Mouse (Mus musculus) naive thymus-derived CD4-positive, alpha-beta T cell, adult 5 months (primary cell): ENCODE measurements around the gene 6430628N08Rik. TPM values are rescaled to one million over a fixed set of nuclear protein-coding genes. Genes with fewer than 3 reads are reported as not detected.

Experiments used
- polyA plus RNA-seq: library from polyadenylated mRNA; unstranded; fragments of 100-300 nt; shearing (Covaris generic); gene quantifications from one replicate; pipeline ENCODE4 v1.2.1, GENCODE M21; 2017

The 6430628N08Rik gene
- polyA plus RNA-seq: not detected

DNA sequence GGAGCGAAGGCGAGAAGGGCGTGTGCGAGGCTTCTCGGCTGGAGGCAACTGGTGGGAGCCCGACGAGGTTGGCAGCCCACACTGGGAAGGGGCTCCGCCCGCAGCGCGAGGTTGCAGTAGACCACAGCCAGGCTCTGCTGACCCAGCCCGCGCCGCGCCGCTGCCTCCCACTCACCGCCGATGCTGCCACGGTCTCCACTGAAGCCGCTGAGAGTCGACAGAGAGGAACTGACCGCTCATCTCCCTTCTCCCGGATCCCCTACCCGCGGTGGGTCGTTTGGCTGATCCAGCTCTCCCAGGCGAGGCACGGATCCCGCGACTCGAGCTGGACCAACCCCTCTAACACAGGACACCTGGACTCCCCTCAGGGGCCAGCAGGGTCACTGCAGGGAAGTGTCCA lies at the start of gene 6430628N08Rik:
Gene 6430628N08Rik (plus strand): TSS at position 113 of the 400 bp plus-strand sequence.

DNA sequence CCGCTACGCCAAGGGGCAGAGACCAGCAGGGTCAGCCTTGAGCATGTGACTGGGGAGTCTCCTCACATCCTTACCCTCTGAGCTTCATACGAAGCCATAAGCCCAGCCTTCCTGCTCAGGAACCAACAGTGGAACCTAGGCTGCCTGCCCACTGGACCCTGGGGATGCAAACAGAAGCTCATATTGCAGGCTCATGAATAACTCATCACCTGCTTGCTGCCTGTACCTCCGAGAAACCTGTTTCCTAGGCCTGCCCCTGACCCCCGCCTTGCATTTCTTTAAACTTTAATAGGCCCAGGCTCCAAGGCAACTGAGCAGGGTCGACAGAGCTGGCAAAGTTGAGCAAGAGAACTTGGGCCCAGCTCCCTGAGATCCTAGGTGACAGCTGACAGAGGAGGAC lies 6.4 kb upstream of the 6430628N08Rik start, which contains the start of gene Kncn:
Gene Kncn (plus strand): TSS at position 379 of the 400 bp plus-strand sequence.

DNA sequence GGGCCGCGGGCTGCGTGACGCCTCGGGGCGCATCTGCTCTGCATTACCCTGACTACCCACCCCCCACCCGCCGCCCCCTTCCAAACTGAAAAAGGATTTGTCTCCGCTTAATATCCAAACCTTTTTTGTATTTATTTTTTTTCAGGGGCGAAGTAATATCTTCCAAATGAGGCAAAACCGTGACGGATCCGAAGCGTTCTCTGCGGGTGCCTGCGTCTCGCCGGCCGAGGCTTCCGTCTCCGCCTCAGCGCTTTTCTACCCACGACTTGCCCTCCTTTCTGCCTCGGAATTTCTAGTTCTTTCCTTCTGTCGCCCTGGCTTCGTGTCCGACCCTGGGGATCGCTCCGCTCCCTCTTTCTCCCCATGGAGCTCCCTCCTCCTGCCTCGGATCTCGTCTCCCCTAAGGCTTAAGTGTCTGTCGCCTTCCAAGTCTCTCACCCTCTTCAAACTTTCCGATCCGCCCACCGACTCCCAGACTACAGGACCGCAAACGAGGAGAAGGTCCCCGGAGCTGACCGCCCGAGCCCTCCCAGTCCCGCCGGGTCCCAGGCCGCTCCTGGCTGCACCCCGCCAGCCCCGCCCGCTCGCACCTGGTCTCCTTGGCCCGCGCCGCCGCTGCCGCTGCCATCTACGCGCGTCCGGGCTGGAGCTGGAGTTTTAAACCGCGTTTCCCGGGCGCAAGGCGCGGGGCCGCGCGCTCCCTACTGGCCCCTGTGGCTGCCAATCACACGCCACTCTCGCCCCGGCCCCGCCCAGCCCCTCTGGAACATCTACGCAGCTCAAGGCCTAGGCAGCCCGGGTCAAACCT lies 49.0 kb downstream of the 6430628N08Rik start, which contains the start of gene Dmbx1:
Gene Dmbx1 (minus strand): TSS at position 632 of the 808 bp plus-strand sequence.

Other genes starting within 250 kb of the 6430628N08Rik start
- not detected for gene Cyp4b1, start 242.9 kb upstream of the 6430628N08Rik start, polyA plus RNA-seq
- 39.3 TPM for gene Efcab14, start 152.9 kb upstream of the 6430628N08Rik start, polyA plus RNA-seq
- gene Tex38, start 109.6 kb upstream of the 6430628N08Rik start, polyA plus RNA-seq: not detected
- gene Atpaf1, start 105.9 kb upstream of the 6430628N08Rik start, polyA plus RNA-seq: 29.0 TPM
- 28.0 TPM for gene Mob3c, start 62.6 kb upstream of the 6430628N08Rik start, polyA plus RNA-seq
- gene Mknk1, start 51.5 kb upstream of the 6430628N08Rik start, polyA plus RNA-seq: 54.4 TPM
- gene Kncn, start 6.3 kb upstream of the 6430628N08Rik start, polyA plus RNA-seq: 0.17 TPM
- not detected for gene Dmbx1, start 49.3 kb downstream of the 6430628N08Rik start, polyA plus RNA-seq
- gene Faah, start 127.3 kb downstream of the 6430628N08Rik start, polyA plus RNA-seq: 192 TPM
- 53.4 TPM for gene Nsun4, start 163.2 kb downstream of the 6430628N08Rik start, polyA plus RNA-seq
- 472 TPM for gene Uqcrh, start 184.4 kb downstream of the 6430628N08Rik start, polyA plus RNA-seq
- gene Lrrc41, start 184.6 kb downstream of the 6430628N08Rik start, polyA plus RNA-seq: 42.7 TPM
- 0.97 TPM for gene Rad54l, start 233.0 kb downstream of the 6430628N08Rik start, polyA plus RNA-seq
- gene Pomgnt1, start 233.2 kb downstream of the 6430628N08Rik start, polyA plus RNA-seq: 22.9 TPM